Mouse (Mus musculus) MN1 (cell line): Measurements from ENCODE around the gene Actg1.

ENCODE experiments used
- DNase-seq: peaks from one replicate; pipeline ENCODE4 v3.0.0-alpha.2; 2016; ENCODE audit warnings: low spot score

Gene Actg1

DNA sequence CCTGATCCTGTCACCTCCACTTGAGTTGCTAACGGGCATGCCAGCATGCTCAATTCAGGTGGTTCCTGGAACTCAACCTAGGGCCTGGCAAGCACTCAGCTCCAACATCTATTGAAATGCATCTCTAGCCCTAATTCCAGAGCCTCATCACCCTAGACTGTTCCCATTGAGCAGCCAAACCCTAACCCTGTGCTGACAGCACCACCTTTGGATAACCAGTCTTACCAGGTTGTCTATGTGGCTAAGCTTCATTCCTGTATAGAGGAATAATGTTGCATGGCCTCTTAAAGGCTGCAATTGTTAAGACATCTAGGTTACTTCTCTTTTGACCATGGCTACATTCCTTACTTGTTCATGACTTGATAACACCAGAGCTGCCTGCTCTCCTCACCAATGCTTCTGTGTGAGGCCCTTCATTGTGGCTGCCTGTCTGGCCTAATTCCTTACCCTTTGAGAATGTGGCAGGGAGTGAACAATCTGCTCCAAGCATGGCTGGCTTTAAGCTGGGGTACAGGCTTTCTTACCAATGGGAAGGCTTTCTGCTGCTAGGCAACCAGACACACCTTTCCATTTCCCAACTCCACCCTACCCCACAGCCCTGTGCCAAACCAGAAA, 3.2 kb downstream of the Actg1 start:
- no peak for DNase-seq

DNA sequence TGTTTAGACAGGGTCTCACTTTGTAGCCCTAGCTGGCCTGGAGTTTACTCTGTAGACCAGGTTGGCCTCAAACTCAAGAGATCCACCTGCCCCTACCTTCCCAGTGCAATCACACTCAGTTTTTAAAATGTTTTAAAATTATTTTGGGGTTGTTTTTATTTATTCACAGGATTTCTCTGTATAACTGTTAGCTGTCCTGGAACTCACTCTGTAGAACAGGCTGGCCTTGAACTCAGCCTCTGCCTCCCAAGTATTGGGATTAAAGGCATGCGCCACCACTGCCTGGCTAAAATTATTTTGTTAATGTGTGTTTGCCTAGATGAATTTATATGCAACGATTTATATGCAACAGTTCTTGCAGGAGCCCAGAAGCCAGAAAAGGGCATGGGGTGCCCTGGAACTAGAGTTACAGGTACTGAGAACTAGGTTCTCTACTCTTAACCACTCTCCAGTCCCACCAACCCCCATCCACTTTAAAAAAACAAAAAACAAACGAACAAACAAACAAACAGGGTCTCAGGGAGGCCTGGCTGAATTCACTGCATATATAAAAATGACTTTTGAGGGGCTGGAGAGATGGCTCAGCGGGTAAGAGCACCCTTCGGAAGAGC, 3.9 kb downstream of the Actg1 start:
- DNase-seq = no peak

DNA sequence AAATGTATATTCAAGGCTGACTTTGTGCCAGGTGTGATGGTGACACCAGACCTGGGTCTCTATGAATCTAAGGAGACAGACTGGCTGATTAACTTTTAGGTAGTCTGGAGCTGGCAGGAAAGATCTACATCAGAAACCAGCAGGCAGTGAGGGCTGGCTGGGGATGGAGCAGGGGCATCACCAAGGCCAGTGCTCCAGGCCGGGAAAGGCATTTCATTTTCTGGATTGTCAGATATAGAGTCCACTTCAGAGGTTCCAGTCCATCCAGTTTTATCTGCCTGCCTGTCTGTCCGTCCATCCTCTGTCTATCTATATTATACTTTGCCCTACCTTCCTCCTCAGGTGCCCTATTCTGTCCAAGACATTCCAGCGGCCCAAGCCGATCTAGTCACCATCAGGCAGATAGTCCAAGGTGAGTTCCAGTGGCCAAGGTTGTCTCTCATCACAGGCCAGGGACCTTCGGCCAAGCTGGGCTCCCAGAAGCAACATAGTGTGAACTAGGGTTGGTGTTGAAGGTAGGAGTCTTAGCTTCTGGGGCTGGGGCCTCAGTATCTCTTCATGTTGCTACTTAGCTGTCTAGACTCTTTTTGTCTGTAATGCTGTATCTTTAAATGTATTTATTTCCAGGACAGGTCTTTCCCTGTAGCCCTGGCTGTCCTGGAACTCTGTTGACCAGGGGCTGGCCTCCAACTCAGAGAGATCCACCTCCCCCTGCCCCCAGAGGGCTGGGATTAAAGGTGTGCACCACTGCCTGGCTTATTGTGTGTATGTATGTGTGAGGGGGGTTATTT, 4.6 kb downstream of the Actg1 start:
- DNase-seq = peak; percentile 52

DNA sequence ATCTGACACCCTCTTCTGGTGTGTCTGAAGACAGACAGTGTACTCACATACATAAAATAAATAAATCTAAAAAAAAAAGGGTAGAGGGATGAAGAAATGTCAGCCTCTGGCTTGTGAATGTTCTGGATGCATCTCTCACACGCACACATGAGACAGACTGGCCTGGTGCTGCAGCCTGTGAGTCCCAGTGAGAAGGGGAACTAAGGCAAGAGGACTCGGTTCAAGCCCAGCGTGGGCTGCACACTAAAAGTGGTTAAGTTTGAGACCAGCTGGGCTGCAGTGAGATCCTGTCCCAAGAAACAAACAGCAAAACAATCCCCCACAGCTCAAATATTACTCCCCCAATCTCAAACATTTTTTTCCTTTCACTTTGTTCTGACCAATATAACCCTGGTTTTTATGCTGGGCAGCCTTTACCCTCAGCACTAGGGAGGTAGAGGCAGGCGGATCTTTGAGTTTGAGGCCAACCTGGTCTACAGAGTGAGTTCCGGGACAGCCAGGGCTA, 5.6 kb downstream of the Actg1 start:
- DNase-seq = no peak

DNA sequence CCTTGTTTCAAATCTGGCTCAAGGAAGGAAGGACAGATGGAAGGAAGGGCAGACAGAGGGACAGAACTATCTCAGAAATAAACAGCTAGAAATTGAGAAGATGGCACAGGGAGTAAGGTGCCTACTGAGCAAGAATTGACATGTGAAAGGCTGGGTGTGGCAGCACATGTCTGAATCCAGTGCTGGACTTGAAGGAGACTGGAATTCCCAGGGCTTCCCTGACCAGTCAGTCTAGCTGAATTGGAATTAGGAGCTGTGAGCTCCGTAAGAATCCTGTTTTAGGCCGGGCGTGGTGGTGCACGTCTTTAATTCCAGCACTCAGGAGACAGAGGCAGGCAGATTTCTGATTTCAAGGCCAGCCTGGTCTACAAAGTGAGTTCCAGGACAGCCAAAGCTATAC, 6.7 kb downstream of the Actg1 start:
- no peak for DNase-seq

DNA sequence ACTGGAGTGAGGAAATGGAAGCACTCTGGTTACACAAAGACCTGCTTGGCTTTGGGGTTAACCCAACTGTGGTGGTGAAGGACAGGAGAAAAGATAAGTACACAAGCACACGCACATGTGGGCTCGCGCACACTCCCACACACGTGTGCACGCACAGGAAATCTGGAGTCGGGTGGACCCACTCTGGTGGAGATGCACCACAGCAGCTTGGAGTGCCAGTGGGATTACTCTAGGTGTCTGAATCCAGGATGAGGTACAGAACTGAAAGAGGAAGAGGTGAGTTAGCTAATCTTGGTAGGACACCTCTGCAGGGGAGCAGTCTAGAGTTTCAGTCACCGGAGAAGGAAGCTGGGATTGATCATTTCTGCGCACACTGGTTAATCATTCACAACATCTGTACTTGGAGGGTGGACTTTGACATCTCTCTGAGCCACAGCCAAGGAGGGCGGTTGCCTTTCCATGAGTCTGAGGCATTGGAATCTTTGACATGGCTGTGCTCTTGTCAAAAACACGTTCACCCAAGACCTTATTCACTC, 8.3 kb downstream of the Actg1 start:
- no peak for DNase-seq

DNA sequence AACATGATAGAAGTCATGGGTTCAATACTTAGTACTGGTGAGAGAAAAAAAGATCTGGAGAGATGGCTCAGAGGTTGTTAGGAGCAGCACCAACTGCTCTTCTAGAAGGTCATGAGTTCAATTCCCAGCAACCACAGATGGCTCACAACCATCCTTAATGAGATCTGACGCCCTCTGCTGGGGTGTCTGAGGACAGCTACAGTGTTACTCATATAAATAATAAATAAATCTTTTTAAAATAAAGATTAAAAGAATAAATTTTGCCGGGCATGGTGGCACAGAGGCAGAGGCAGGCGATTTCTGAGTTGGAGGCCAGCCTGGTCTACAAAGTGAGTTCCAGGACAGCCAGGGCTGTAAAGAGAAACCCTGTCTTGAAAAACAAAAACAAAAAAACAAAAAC, 9.6 kb downstream of the Actg1 start:
- DNase-seq = no peak

DNA sequence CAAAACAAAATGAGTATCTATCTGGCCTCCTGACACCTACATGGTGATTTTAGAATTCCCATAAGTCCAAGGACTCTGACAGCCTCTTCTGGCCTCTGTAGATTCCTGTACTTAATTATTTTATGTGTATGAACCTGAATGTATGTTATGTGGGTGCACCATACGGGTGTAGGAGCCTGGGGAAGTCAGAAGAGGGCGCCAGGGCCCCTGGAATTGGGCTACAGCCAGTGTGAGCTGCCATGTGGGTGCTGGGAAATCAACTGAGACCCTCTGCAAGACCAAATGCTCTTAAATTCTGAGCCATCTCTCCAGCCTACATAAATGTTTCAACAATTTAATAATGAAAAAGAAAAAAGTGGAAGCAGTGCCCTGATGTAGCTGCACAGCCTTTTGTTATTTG, 10.9 kb downstream of the Actg1 start:
- DNase-seq = peak; percentile 5

DNA sequence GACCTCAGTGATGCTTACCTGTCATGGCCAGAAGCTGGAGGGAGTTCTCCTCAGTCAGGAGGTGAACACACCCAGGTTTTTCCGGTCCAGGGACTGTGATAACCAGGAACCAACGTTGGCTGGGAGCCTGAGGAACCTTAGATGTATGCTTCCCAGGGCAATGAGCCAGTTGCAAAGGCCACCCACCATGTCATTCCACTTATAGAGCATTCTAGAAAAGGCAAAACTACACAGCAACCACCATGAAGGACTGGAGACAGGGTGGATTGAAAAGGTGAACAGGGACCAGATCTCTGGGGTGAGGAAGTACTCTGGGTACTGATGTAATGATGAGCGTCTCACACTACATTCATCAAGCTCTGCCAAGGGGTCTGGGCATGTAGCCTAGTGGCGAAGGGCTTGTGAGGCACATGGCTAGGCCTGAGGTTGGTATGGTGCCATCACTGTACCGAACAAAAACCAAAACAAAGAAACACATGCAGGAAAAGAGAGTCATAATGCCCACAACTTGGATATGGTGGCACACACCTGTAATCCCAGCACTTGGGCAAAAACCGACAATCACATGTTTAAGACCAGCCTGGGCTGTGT, 12.8 kb downstream of the Actg1 start:
- DNase-seq = peak; percentile 5

DNA sequence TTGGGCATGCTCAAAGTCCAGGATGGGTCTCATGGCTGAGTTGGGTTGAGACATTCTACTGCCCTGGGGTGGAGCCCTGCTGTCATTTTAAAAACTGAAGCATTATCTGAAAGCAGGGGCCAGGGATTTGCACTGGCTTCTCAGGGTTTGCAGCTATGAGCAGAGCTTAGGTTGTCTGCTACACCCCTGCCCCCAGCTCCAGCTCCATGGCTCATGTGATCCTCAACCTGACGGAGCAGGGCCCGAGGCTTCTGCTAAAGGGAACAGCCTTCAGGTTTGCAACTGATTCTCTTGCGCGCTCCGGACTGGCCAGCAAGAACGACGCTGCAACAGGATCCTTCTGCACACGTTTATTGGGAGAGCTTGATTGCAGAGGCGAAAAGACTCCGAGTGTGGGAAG, 28.2 kb downstream of the Actg1 start:
- no peak for DNase-seq

DNA sequence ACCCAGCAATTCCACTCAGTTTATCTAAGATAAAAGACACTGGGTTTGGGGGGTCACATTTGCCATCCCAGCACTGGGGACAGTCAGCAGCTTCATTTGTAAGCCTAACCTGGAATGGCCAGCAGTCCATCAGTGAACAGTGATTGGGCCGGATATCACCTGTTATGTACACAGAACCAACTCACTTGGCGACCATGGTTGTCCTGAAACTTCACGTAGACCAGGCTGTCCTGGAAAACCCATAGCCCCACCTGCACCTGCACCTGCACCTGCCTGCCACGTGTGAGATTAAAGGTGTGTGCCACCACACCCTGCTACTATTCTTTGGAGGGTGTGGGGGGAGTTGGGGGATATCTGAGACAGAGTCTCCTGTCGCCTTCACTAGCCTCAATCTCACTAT, 29.0 kb downstream of the Actg1 start:
- no peak for DNase-seq

DNA sequence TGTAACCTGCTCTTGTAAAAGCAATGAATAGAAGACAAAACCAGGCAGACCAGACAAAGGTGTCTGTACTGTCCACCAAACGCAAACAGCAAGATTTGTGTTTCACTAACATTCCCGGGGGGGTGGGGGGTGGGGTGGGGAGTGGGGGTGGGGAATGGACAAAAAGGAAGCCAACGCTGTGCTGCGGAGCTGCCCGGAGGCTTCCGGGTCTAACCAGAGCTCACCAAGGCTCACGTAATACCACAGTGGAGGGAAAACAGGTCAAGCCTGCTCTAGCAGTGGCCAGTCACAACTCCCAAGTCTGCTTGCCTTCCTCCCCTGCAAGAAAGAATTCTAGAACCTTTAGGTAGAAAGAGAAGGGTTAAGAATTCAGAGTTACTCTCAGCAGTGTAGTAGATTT, 30.9 kb downstream of the Actg1 start:
- DNase-seq = peak; percentile 43

DNA sequence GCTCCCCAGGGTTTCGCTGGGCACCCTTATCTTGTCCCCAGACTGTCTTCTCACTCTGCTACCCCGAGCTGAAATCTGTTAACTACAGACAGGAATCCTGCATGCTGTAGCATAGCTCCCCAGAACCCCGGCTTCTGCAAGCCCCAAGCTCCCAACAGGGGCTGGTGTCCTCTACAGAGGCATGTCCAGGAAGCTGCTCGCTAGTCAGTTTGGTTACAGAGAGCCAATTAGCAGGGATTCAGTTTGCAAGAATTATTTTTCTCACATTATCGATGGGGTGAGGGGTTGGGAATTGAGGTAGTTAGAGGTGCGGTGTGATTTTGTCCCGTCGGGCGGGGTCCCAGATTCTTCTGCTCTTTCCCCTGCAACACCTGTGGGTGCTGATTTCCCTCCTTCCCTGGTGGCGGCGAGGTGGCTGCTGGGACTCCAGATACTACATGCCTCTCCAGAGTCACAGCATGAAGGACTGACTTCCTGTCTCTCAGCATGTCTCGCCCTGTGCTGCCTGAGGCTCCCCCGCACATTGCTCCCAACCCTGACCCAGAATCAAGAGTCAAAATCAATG, 31.6 kb downstream of the Actg1 start:
- DNase-seq = peak; percentile 47

DNA sequence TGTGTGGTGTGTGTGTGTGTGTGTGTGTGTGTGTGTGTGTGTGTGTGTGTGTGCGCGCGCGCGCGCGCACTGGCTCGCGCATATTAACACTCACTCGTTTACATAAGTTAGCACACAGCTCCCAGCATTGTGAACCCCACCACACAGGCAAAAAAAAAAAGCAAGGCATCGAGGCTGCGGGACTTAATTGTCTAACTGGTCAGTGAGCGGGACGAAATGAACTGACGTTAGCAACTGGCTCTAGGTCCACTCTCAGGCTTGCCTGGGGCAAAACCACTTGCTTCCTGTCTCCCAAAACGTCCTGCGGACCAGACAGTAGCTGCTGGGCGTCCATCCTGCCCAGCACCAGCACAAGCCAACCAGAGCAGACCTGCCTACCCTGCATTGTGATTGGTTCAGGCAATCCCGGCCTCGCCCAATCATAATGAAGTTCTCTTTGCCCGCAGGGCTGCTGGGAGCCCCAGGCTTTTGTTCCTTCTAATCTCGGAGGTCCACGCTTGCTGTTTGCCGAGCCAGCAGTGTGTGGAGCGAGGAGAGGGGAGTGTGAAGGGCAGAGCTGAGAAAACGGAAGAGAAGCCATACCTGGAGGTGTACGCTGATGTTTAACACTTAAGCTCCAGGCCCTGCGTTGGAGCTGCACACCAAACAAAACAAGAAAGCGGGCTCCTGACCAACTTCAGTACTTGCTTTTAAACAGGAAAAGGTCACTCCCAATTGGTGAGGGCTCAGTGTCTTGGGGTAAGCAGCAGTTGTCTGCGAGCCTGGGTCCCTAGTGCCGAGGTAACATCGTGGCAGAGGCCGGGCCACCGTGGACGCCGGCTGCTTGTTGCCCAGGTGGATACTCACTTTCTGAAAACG, 32.3 kb downstream of the Actg1 start:
- DNase-seq = peak; percentile 98

DNA sequence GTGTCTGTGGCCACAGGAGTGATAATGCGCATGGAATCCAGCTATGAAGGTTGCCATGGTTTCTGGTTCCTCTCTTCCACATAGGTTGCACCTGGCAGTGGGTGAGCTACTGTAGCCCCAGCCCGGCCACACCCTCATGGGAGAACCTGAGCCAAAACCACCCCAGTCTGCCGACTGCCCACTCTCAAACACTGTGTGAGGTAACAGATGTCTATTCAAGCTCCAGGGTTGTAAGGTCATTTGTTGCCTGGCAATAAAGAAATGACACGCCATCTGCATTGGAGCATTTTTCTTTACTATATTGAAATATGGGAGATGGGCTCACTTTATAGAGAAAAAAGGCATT, 33.0 kb downstream of the Actg1 start:
- peak; percentile 83 for DNase-seq

DNA sequence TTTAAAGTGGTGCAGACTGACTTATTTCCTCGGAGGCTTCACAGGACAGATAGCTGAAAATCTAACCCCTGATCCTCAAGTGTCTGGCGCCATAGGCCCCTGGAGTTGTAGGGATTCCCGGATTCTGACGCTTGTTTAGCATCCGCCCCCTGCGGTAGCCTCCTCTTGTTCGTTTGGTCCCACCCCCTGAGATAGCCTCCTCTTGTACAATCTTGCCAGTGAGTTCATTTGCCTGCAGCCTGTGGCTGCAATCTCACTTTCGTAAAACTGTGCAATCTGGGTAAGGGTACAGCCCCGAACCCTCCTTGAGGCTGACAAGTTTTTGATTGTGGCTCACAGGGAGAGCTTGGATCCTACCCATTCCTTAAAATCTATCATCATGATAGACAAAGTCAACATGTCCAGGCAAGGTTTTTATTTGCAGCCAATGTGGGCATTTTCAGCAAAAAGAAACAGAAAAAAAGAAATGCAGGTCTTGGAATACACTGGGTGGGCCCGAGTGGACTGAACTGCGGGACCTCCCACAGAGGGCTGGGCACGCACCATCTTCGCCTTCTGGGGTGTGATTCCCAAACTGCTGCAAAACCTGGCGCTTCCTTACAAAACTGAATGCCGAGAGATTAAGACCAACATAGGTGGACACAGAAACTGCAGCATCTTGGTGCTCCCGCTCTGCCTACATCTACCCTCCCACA, 33.5 kb downstream of the Actg1 start:
- peak; percentile 60 for DNase-seq

DNA sequence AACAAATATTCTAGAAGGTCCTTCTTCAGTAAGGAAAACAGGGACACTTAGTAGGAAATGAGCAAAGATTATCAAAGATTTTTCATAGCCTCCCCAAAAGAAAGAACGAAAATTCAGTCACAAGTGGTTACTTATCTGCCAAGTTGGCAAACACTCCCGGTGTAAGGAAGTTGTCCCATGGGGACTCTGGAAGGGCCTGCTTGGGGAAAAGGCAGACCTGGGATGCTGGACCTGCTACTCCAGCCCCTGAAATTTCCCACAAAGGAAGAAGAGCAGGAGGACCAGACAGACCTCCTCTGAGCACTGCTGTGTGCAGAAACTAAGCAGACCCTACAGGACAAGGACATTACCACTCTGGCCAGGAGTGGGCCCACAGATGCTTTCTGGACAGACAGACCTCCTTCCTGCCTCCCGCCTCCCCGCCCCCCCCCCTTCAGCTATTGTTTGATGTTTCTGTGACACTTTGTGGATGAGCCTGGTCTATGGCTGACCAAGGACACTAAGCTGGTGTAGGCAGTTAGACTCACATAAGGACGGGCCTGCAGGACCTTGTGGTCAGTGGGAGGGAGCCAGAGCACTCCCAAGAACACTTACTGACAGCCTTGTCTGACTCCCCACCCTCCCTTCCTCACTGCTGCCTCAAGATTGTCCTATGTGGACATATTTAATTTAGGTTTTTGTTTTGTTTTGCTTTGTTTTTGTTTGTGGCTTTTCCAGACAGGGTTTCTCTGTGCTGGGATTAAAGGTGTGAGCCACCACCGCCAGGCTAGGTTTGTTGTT, 34.2 kb downstream of the Actg1 start:
- DNase-seq = peak; percentile 79

DNA sequence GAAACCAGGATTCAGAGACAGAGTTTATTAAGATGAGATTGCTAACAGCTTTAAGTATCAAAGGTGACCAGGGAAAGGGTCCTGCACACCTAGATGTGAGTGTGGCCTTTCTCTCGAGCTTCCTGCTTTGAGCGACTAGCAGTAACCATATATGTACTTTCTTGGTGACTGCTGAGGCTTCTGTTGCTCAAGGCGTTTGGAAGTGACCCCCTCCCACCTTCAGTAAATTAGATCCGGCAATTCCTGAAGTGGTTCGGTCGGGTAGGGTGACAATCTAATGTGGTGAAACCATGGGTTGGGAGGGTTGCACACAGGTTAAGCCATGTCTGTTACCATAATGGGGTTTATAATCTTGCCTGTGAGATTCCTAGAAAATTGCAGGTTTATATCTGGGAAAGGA, 36.3 kb downstream of the Actg1 start:
- DNase-seq = no peak

DNA sequence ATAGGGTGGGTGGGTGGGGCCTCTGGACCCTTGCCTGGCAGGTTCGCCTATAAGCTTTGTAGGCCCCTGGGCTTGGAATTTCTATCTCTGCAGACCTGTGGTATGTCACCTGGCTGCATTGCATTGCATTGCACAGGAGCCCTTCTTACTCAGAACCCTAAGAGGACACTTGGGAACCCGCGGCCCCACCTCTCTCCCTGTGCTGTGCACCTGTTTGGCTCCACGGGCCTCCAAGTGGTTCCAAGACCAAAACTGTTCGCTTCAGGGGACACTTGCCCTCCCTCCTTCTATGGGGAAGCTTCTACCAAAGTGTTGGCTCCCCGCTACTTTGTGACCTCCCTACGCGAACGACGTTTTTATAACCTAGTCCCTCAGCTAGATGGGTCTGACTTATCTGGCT, 36.8 kb downstream of the Actg1 start:
- no peak for DNase-seq

DNA sequence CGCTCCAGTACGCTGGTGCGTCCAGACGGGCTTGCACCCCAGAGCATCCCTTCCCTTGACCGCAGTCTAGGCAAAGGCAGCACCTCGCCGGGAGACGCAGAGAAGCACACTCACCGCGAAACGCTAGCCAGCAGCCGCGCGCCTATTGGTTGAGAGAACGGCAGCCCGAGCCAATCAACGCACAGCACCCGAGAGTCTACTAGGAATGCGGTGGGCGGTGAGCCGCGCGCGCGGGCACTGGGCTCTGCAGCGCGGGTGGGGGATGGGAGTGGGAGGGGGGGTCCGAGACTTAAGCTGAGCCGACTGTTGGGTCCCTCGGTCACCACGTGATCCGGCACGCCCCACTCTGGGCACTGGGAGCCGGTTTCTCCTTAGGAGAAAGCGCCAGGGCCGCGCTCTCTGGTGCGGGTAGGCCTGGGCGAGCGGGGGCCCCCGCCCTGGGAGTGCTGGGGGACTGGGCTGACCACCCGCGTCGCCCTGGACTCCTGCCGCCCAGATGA, 37.5 kb downstream of the Actg1 start:
- DNase-seq = peak; percentile 98
